Mouse (Mus musculus): Measurements from ENCODE around the gene D030056L22Rik. TPM values are rescaled to one million over a fixed set of nuclear protein-coding genes. Genes with fewer than 3 reads are reported as not detected.
"Not testable (repeated sequence)": the region's sequence is repeated elsewhere in the genome, so short reads cannot be mapped to it uniquely, and the experiment has no call there.

Gene D030056L22Rik
- polyA plus RNA-seq, 1 experiment = 11.5 TPM

- DNase-seq = peak; percentile 24
- TF ChIP-seq CTCF (IDR thresholded peaks at IDR 0.05; ENCODE audit: insufficient read depth, low read length) = peak; percentile 54
- TF ChIP-seq POLR2A (IDR thresholded peaks at IDR 0.05; ENCODE audit: borderline replicate concordance, extremely low read depth, low read depth, low read length) = no peak
- WGBS = 73% methylated on average over 3 of the region's 3 CpGs
- H3K4me3 ChIP-seq (replicated peaks; ENCODE audit: extremely low read depth, low read depth, low read length) = no peak overlapping the region
- H3K4me1 ChIP-seq (ENCODE audit: control insufficient read depth, insufficient read depth, low read length) = no peaks in the 10 kb centered on the region
These were observed 25.4 kb upstream of the D030056L22Rik start for GRCm38 (mm10) chr19:18687556-18687955.

- no peak for DNase-seq
- TF ChIP-seq POLR2A (IDR thresholded peaks at IDR 0.05; ENCODE audit: borderline replicate concordance, extremely low read depth, low read depth, low read length) = no peak
- TF ChIP-seq CTCF (IDR thresholded peaks at IDR 0.05; ENCODE audit: insufficient read depth, low read length) = no peak
- no peaks in the 10 kb centered on the region; the same call in 1 of the 2 replicates for H3K4me1 ChIP-seq (ENCODE audit: control insufficient read depth, insufficient read depth, low read length)
- WGBS = 56% methylated on average over 3 of the region's 3 CpGs
- H3K4me3 ChIP-seq (replicated peaks; ENCODE audit: extremely low read depth, low read depth, low read length) = no peak overlapping the region
These were observed 20.8 kb upstream of the D030056L22Rik start for GRCm38 (mm10) chr19:18692176-18692575.

- no peak overlapping the region for H3K4me3 ChIP-seq (replicated peaks; ENCODE audit: extremely low read depth, low read depth, low read length)
- no peak for DNase-seq
- 85% methylated on average over 2 of the region's 2 CpGs for WGBS
- no peaks in the 10 kb centered on the region; the same call in 1 of the 2 replicates for H3K4me1 ChIP-seq (ENCODE audit: control insufficient read depth, insufficient read depth, low read length)
- no peak for TF ChIP-seq CTCF (IDR thresholded peaks at IDR 0.05; ENCODE audit: insufficient read depth, low read length)
These were observed 20.2 kb upstream of the D030056L22Rik start for GRCm38 (mm10) chr19:18692768-18693167.

- TF ChIP-seq CTCF (IDR thresholded peaks at IDR 0.05; ENCODE audit: insufficient read depth, low read length) = no peak
- TF ChIP-seq POLR2A (IDR thresholded peaks at IDR 0.05; ENCODE audit: borderline replicate concordance, extremely low read depth, low read depth, low read length) = no peak
- H3K4me3 ChIP-seq (replicated peaks; ENCODE audit: extremely low read depth, low read depth, low read length) = no peak overlapping the region
- DNase-seq = no peak
- WGBS = 78% methylated on average over 3 of the region's 3 CpGs
- H3K4me1 ChIP-seq (ENCODE audit: control insufficient read depth, insufficient read depth, low read length) = no peaks in the 10 kb centered on the region; the same call in 1 of the 2 replicates
These were observed 17.9 kb upstream of the D030056L22Rik start for GRCm38 (mm10) chr19:18695116-18695515.

- no peak for DNase-seq
- no peaks in the 10 kb centered on the region; the same call in 1 of the 2 replicates for H3K4me1 ChIP-seq (ENCODE audit: control insufficient read depth, insufficient read depth, low read length)
- 51% methylated on average over 1 of the region's 1 CpGs for WGBS
- no peak overlapping the region for H3K4me3 ChIP-seq (replicated peaks; ENCODE audit: extremely low read depth, low read depth, low read length)
- TF ChIP-seq CTCF (IDR thresholded peaks at IDR 0.05; ENCODE audit: insufficient read depth, low read length) = no peak
- no peak for TF ChIP-seq POLR2A (IDR thresholded peaks at IDR 0.05; ENCODE audit: borderline replicate concordance, extremely low read depth, low read depth, low read length)
These were observed 17.4 kb upstream of the D030056L22Rik start for GRCm38 (mm10) chr19:18695552-18695951.

GRCm38 (mm10) chr19:18708101-18708500 lies 4.9 kb upstream of the D030056L22Rik start:
- no peaks in the 10 kb centered on the region for H3K4me1 ChIP-seq (ENCODE audit: control insufficient read depth, insufficient read depth, low read length)
- H3K4me3 ChIP-seq (replicated peaks; ENCODE audit: extremely low read depth, low read depth, low read length) = no peak overlapping the region
- no peak for DNase-seq
- no peak for TF ChIP-seq POLR2A (IDR thresholded peaks at IDR 0.05; ENCODE audit: borderline replicate concordance, extremely low read depth, low read depth, low read length)
- TF ChIP-seq CTCF (IDR thresholded peaks at IDR 0.05; ENCODE audit: insufficient read depth, low read length) = no peak

- DNase-seq = no peak
- 88% methylated on average over 6 of the region's 6 CpGs for WGBS
- TF ChIP-seq POLR2A (IDR thresholded peaks at IDR 0.05; ENCODE audit: borderline replicate concordance, extremely low read depth, low read depth, low read length) = no peak
- TF ChIP-seq CTCF (IDR thresholded peaks at IDR 0.05; ENCODE audit: insufficient read depth, low read length) = no peak
- Histone ChIP-seq H3K4me3 (replicated peaks; ENCODE audit: extremely low read depth, low read depth, low read length) (no peak overlapping the region), H3K4me1 (ENCODE audit: control insufficient read depth, insufficient read depth, low read length) (peaks cover 3% of the 10 kb centered on the region)
These were observed 2.1 kb upstream of the D030056L22Rik start for GRCm38 (mm10) chr19:18710903-18711302.

GRCm38 (mm10) chr19:18711589-18711988 lies 1.4 kb upstream of the D030056L22Rik start:
- TF ChIP-seq CTCF (IDR thresholded peaks at IDR 0.05; ENCODE audit: insufficient read depth, low read length) (no peak), POLR2A (IDR thresholded peaks at IDR 0.05; ENCODE audit: borderline replicate concordance, extremely low read depth, low read depth, low read length) (no peak)
- 78% methylated on average over 9 of the region's 9 CpGs for WGBS
- no peak for DNase-seq
- no peak overlapping the region for H3K4me3 ChIP-seq (replicated peaks; ENCODE audit: extremely low read depth, low read depth, low read length)
- H3K4me1 ChIP-seq (ENCODE audit: control insufficient read depth, insufficient read depth, low read length) = peaks cover 3% of the 10 kb centered on the region

- no peak for DNase-seq
- Histone ChIP-seq H3K4me1 (ENCODE audit: control insufficient read depth, insufficient read depth, low read length) (peaks cover 3% of the 10 kb centered on the region), H3K4me3 (replicated peaks; ENCODE audit: extremely low read depth, low read depth, low read length) (peak overlapping the region; percentile 56)
- TF ChIP-seq CTCF (IDR thresholded peaks at IDR 0.05; ENCODE audit: insufficient read depth, low read length) (no peak), POLR2A (IDR thresholded peaks at IDR 0.05; ENCODE audit: borderline replicate concordance, extremely low read depth, low read depth, low read length) (no peak)
- 47% methylated on average over 16 of the region's 16 CpGs for WGBS
These were observed 684 bp upstream of the D030056L22Rik start for GRCm38 (mm10) chr19:18712153-18712865.

GRCm38 (mm10) chr19:18713357-18713756 lies 364 bp downstream of the D030056L22Rik start:
- peak overlapping the region; percentile 59 for H3K4me3 ChIP-seq (replicated peaks; ENCODE audit: extremely low read depth, low read depth, low read length)
- not testable (repeated sequence) for H3K4me1 ChIP-seq (ENCODE audit: control insufficient read depth, insufficient read depth, low read length)
- WGBS = under 1% methylated on average over 44 of the region's 46 CpGs
- DNase-seq = peak; percentile 57

All from lung, adult 2 months (tissue).